Mouse (Mus musculus) neural tube, embryonic 11.5 days (tissue): ENCODE measurements around the gene Eif3l. TPM values are rescaled to one million over a fixed set of nuclear protein-coding genes. Genes with fewer than 3 reads are reported as not detected.

Experiments used
- ATAC-seq: fragments of 200-750 bp; cut with Nextera tagmentation; 2 replicates; pipeline ENCODE4 v1.8.0; 2017; ENCODE audit warnings: moderate number of reproducible peaks, mild to moderate bottlenecking, moderate TSS enrichment, moderate library complexity; ENCODE audit not compliant: insufficient read depth, low FRiP score, low TSS enrichment
- DNase-seq: peaks from one replicate; pipeline ENCODE4 v3.0.0-alpha.2; 2015; ENCODE audit warnings: low spot score
- H3K27ac ChIP-seq: fragments of 300-500 bp; sonication (generic); 2 replicates; pipeline ENCODE4 v1.5.1; 2014; ENCODE audit warnings: low read depth, mild to moderate bottlenecking, low read length
- H3K27me3 ChIP-seq: fragments of 300-500 bp; sonication (generic); 2 replicates; pipeline ENCODE4 v1.6.1; 2014; ENCODE audit warnings: mild to moderate bottlenecking, low read length, mixed read lengths; ENCODE audit not compliant: control insufficient read depth, insufficient read depth
- H3K36me3 ChIP-seq: fragments of 300-500 bp; sonication (generic); 2 replicates; pipeline ENCODE4 v1.6.1; 2014; ENCODE audit warnings: mild to moderate bottlenecking, low read length, moderate library complexity, mixed read lengths; ENCODE audit not compliant: control insufficient read depth, insufficient read depth
- H3K4me1 ChIP-seq: fragments of 300-500 bp; sonication (generic); 2 replicates; pipeline ENCODE4 v1.6.1; 2014; ENCODE audit warnings: low read length, mixed read lengths; ENCODE audit not compliant: control insufficient read depth, insufficient read depth
- H3K4me2 ChIP-seq: fragments of 300-500 bp; sonication (generic); 2 replicates; pipeline ENCODE4 v1.6.1; 2014; ENCODE audit warnings: low read depth, mild to moderate bottlenecking, moderate library complexity
- H3K4me3 ChIP-seq: fragments of 300-500 bp; sonication (generic); 2 replicates; pipeline ENCODE4 v1.5.1; 2014; ENCODE audit warnings: low read depth, low read length
- H3K9ac ChIP-seq: fragments of 300-500 bp; sonication (generic); 2 replicates; pipeline ENCODE4 v1.6.1; 2014; ENCODE audit warnings: mild to moderate bottlenecking, low read length
- H3K9me3 ChIP-seq: fragments of 300-500 bp; sonication (generic); 2 replicates; pipeline ENCODE4 v1.6.1; 2016; ENCODE audit warnings: low read length; ENCODE audit not compliant: control insufficient read depth
- WGBS: fragments of 180-500 bp; shearing (Covaris S2); extraction: QIAGEN DNeasy Blood & Tissue Kit; methylation state at CpG from one replicate; pipeline ENCODE4 v1.1.7; 2014; 5-methylcytosine and 5-hydroxymethylcytosine counted together
- polyA plus RNA-seq: library from polyadenylated mRNA; unstranded; fragments of >200 nt; fragmentation: Nextera tagmentation; extraction: Ambion mirVana; gene quantifications from 2 replicates; pipeline ENCODE4 v1.2.1, GENCODE M21; 2014

The Eif3l gene
- polyA plus RNA-seq, 1 experiment from 2014 or later = 259 TPM

DNA sequence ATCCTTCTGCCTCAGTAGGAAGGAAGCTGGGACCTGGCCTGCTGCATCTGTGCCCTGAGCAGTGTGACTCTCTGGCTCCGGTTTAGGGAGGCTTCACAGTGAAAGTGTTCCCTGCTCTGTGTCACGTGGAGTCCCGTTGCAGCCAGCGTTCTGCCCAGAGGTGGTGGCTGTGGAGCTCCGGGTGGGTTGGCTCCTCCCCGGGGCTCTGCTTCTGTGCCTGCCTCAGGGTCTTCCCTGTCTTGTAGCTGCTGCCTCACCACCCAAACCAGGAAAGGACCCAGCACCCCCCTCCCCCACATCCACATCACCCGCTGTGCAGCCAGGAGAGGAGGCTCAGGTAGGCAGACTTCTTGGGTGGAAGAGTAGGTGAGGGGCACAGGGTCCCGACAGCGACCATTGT is 44.5 kb downstream of the Eif3l start:
- H3K9me3 ChIP-seq = no peaks in the 10 kb centered on the region
- H3K9ac ChIP-seq = no peak overlapping the region
- H3K4me1 ChIP-seq = peaks cover 3% of the 10 kb centered on the region; the same call in 1 of the 2 replicates
- H3K36me3 ChIP-seq = peaks cover 4% of the 10 kb centered on the region
- H3K4me2 ChIP-seq = no peak overlapping the region
- 86% methylated on average over 9 of the region's 9 CpGs for WGBS
- no peaks in the 10 kb centered on the region for H3K27me3 ChIP-seq
- ATAC-seq = no peak
- no peak for DNase-seq
- H3K4me3 ChIP-seq = no peak overlapping the region
- no peak overlapping the region for H3K27ac ChIP-seq

DNA sequence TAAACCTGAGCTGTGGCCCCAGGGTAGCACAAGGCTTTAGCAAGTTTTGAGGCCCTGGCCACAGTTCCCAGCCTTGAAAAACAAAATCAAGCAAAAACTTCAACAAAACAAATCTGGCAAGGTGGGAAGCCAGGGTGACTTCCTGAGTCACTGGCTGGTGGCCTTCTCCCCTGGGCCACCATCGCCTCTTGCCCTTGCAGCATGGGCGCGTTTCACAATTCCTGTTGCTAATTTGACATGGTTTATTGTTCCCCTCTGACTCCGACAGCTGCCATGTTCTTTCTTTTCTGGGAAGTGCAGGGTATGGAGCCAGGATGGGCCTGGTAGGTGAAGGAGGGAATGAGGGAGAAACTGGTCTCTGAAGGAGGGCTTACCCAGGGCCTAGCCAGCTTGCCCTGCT is 47.1 kb downstream of the Eif3l start:
- Histone ChIP-seq H3K36me3 (peaks cover 2% of the 10 kb centered on the region), H3K27ac (no peak overlapping the region), H3K4me1 (peaks cover 3% of the 10 kb centered on the region; the same call in 1 of the 2 replicates), H3K4me2 (no peak overlapping the region), H3K4me3 (no peak overlapping the region), H3K27me3 (no peaks in the 10 kb centered on the region), H3K9ac (no peak overlapping the region), H3K9me3 (no peaks in the 10 kb centered on the region)
- DNase-seq = no peak
- ATAC-seq = no peak
- 58% methylated on average over 4 of the region's 4 CpGs for WGBS

DNA sequence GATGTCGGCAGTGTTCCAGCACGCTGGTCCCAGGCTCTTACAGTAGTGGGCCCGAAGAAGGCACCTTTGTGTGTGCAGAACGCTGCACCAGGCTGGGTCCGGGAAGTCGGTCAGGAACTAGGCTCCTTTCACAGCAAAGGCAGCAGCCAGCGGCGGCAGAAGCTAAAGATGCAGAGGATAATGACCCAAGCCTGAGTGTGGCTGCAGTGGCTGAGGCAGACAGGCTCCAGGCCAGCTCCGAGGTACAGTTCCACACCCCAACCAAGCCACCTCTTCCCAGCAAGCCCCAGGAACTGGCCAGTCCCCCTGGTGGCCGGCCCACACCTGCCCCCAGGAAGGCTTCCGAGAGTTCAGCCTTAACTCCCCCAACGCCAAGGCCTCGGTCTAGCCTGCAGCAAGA is 47.6 kb downstream of the Eif3l start:
- no peak for DNase-seq
- Histone ChIP-seq H3K4me3 (no peak overlapping the region), H3K36me3 (peaks cover 7% of the 10 kb centered on the region), H3K27me3 (no peaks in the 10 kb centered on the region), H3K9me3 (no peaks in the 10 kb centered on the region), H3K4me1 (peaks cover 3% of the 10 kb centered on the region; the same call in 1 of the 2 replicates), H3K9ac (no peak overlapping the region), H3K27ac (no peak overlapping the region), H3K4me2 (no peak overlapping the region)
- no peak for ATAC-seq
- WGBS = 85% methylated on average over 13 of the region's 13 CpGs

DNA sequence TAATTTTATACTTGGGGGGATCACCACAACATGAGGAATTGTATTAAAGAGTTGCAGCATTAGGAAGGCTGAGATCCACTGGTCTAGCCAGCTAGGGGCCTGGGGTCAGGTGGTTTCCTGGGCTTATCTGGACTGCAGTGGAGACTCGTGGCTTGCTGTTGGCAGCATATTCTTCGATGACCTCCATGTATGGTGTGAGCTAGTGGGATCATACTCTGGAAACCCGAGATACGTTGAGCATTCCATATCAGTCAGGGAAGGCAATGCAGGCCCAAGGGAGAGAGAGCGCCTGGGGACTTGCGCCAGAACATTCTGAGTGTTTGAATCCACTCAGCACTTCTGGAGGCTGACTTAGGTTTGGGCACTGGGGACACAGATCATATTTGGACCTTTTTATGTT is 48.8 kb downstream of the Eif3l start:
- Histone ChIP-seq H3K4me2 (no peak overlapping the region), H3K4me1 (peaks cover 3% of the 10 kb centered on the region; the same call in 1 of the 2 replicates), H3K9me3 (no peaks in the 10 kb centered on the region), H3K36me3 (peaks cover 12% of the 10 kb centered on the region), H3K27me3 (no peaks in the 10 kb centered on the region), H3K27ac (no peak overlapping the region), H3K4me3 (no peak overlapping the region), H3K9ac (no peak overlapping the region)
- WGBS = 91% methylated on average over 6 of the region's 6 CpGs
- DNase-seq = no peak
- no peak for ATAC-seq

DNA sequence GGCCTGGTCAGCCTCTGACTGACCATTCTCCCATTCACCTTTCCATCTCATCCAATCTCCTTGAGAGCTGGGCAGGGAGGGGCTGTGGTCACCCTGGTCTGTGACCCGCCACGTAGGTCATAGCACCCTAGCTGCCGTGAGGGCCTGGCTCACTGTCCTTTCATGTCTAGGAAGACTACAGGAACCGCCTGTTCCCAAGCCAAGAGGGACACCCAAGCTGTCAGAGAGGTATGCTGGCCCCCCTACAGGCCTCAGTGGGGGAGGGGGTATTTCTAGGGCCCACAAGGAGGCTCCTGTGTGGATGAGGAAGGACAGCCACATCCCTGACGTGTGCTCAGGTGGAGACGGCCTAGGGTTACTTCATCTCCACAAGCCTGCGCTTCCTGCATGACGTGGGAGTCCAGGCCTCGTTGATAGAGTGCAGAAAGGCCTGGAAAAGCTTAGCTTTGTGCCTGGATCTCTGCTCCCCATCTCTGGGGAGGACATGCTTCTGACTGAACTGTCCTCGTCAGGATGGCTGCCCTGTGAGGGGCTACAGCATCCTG is 49.4 kb downstream of the Eif3l start:
- no peak overlapping the region for H3K9ac ChIP-seq
- no peak overlapping the region for H3K4me3 ChIP-seq
- no peak overlapping the region for H3K4me2 ChIP-seq
- H3K36me3 ChIP-seq = peaks cover 12% of the 10 kb centered on the region
- WGBS = 85% methylated on average over 10 of the region's 10 CpGs
- H3K27ac ChIP-seq = no peak overlapping the region
- ATAC-seq = no peak
- DNase-seq = no peak
- no peaks in the 10 kb centered on the region for H3K9me3 ChIP-seq
- H3K4me1 ChIP-seq = peaks cover 3% of the 10 kb centered on the region; the same call in 1 of the 2 replicates
- no peaks in the 10 kb centered on the region for H3K27me3 ChIP-seq

DNA sequence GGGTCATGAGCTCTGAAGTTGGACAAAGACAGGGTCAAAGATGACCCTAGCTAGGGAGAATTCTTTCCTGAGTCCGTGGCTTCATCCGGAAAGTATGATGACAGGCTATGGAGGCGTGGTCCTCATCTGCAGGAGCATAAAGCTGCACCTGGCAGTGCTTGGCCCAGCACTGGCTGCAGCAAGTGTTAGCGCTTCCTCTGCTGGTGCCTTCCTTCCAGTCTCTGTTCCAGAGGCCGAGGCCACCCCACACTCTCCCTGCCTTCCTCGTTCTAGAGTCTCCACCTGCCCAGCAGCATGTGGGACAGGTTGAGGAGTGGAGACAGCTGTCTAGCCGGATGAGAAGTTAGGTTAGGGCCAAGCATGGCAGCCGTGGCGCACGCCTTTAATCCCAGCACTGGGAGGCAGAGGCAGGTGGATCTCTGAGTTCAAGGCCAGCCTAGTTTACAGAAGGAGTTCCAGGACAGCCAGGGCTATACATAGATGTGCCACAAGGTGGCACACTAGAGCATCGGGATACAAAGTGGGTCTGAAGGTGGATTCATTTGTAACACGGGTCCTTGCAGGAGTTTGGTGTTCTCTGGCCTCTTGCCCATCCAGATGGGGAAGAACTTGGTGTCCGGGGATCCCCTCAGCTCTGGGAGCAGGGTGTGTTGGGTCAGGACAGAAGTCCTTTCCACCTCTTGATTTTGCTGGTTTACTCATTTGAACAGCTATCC is 51.4 kb downstream of the Eif3l start:
- H3K27me3 ChIP-seq = no peaks in the 10 kb centered on the region
- ATAC-seq = no peak
- H3K4me3 ChIP-seq = no peak overlapping the region
- H3K4me1 ChIP-seq = peaks cover 3% of the 10 kb centered on the region; the same call in 1 of the 2 replicates
- no peaks in the 10 kb centered on the region for H3K9me3 ChIP-seq
- H3K4me2 ChIP-seq = no peak overlapping the region
- H3K27ac ChIP-seq = no peak overlapping the region
- no peak overlapping the region for H3K9ac ChIP-seq
- WGBS = 82% methylated on average over 13 of the region's 13 CpGs
- H3K36me3 ChIP-seq = peaks cover 14% of the 10 kb centered on the region
- peak; percentile 48 for DNase-seq

DNA sequence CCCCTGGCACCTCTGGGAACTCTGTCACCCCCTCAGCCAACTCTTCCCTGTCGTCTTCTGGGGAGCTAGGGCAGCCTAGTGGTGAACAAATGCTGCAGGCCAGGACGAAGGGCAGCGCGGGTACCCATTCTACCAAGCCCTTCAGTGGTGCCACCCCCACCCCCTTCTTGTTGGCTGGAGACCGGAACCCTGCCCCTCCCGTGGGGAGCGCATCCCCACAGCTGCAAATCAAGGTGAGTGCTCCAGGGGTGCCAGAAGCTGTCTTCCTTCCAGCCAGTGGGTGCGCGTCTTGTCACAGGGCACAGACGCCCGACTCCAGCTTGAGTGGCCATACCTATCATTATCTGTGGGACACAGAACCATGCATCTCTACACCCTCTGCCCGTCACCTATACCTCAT is 52.1 kb downstream of the Eif3l start:
- no peak overlapping the region for H3K9ac ChIP-seq
- ATAC-seq = no peak
- WGBS = 94% methylated on average over 12 of the region's 12 CpGs
- H3K9me3 ChIP-seq = no peaks in the 10 kb centered on the region
- no peak overlapping the region for H3K4me3 ChIP-seq
- no peak overlapping the region for H3K27ac ChIP-seq
- H3K27me3 ChIP-seq = no peaks in the 10 kb centered on the region
- peaks cover 14% of the 10 kb centered on the region for H3K36me3 ChIP-seq
- no peak for DNase-seq
- H3K4me1 ChIP-seq = peaks cover 3% of the 10 kb centered on the region; the same call in 1 of the 2 replicates
- H3K4me2 ChIP-seq = no peak overlapping the region

DNA sequence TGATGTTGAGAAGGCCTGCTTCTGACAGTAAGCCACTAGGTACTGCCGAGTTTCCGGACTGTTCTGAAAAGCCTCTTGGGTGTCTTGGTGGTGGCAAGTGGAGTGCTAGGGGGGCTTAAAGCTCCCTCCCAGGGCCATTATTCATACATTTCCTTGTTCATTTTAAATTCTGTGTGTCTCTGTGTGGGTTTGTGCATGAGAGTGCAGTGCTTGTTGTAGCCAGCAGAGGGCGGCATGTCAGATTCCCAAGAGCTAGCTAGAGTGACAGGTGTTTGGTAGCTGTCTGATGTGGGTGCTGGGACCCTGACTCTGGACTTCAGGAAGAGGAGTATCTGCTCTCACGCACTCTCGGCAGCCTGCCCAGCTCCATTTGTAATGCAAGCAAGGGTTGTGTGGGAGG is 53.2 kb downstream of the Eif3l start:
- no peak for DNase-seq
- Histone ChIP-seq H3K27me3 (no peaks in the 10 kb centered on the region), H3K9ac (no peak overlapping the region), H3K4me1 (no peaks in the 10 kb centered on the region), H3K4me3 (no peak overlapping the region), H3K27ac (no peak overlapping the region), H3K9me3 (no peaks in the 10 kb centered on the region), H3K36me3 (peaks cover 14% of the 10 kb centered on the region), H3K4me2 (no peak overlapping the region)
- no peak for ATAC-seq
- WGBS = 97% methylated on average over 5 of the region's 5 CpGs

DNA sequence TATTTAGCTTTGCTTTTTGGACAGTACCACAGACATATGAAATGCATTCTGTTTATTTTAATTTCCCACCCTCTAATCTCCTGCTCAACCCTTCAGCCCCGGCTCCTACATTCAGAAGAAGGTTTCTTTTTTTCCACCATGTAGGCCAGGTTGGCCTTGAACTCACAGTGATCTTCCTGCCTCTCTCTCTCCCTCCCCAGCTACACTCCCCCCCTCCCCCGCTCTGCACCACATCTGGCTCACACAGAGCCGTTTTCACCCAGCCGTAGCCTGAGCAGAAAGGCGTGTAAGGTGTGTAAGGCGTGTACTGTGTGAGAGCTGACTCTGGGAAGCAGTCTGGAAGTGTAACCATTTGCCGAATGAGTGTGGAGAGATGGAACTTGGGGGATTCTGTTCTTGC is 54.3 kb downstream of the Eif3l start:
- ATAC-seq (no peak), DNase-seq (no peak)
- Histone ChIP-seq H3K36me3 (peaks cover 14% of the 10 kb centered on the region), H3K4me1 (no peaks in the 10 kb centered on the region), H3K9me3 (no peaks in the 10 kb centered on the region), H3K9ac (no peak overlapping the region), H3K4me3 (no peak overlapping the region), H3K27me3 (no peaks in the 10 kb centered on the region), H3K4me2 (no peak overlapping the region), H3K27ac (no peak overlapping the region)
- 80% methylated on average over 7 of the region's 7 CpGs for WGBS
